In the genomic region with DNA sequence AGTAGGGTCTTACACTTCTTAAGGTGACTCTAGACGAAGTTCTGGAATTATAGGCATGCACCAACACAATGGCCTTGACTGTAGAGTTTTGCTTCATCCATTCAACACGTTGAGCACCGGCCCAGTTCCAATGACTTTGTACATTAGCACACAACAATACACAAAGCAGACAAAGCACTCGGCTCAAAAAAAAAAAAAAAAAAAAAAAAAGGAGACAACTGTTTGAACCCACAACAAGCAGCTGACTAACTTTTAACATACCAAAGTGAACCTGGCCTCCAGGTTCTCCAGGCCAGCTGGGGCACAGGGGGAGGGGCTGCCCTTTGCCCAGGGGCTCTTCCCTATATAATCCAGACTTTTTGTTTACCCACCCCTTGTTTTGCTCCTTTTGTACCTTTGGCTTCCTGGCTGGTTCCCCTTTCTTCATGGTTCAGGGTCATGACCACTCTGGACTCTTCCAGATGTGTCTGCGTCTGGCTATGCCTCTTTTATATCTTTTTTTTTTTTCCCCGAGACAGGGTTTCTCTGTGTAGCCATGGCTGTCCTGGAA, we compare ENCODE assay signal across 13 mouse cellular contexts. TPM values are rescaled to one million over a fixed set of nuclear protein-coding genes. Genes with fewer than 3 reads are reported as not detected.
DNase-seq lines count a peak whose midpoint lies in the region; ATAC-seq and TF ChIP-seq lines count a peak whose summit lies in the region.
"Had no signal": no experiment of that assay in that cellular context is flagged by ENCODE, and none has a peak within 500 bp of the region (broad histone marks: within the 10 kb centered on the region; RNA-seq: fewer than 3 reads in every experiment).

No protein-coding gene starts in this region.

- H3K4me3 ChIP-seq in forebrain, embryonic 10.5 days: 0 out of 2 replicates have a peak overlapping the region, but pooled peaks have one; percentile 97
- no peak overlapping the region for H3K4me3 ChIP-seq in forebrain, embryonic 16.5 days (replicated peaks; ENCODE audit: low read length)
- H3K4me3 ChIP-seq in lung, postnatal 0 days (ENCODE audit: low read depth, low read length): no peak overlapping the region
- peak overlapping the region; percentile 97 for H3K4me3 ChIP-seq in liver, embryonic 12.5 days

- DNase-seq in forebrain, embryonic 10.5 days (ENCODE audit: extremely low spot score, low spot score): no peak
- no peak for DNase-seq in lung, postnatal 0 days (ENCODE audit: low spot score)
- DNase-seq in lung, postnatal 10 days: no peak
- no peak for DNase-seq in layer of hippocampus, postnatal 25 days (ENCODE audit: extremely low spot score in 1 of 2, low spot score in 1 of 2)
- DNase-seq in embryo, embryonic 10.5 days (ENCODE audit: low spot score): no peak
- no peak for DNase-seq in left cerebral cortex, adult 18-20 months (ENCODE audit: low spot score in 2 of 2)
- DNase-seq: adrenal gland, postnatal 25 days; right cerebral cortex, postnatal 4 days had no signal

- peaks cover 21% of the 10 kb centered on the region for H3K36me3 ChIP-seq in forebrain, embryonic 10.5 days (replicated peaks)
- H3K36me3 ChIP-seq in forebrain, embryonic 16.5 days (ENCODE audit: control insufficient read depth, insufficient read depth): 0 out of 2 replicates have a peak, but pooled peaks cover 3% of the 10 kb centered on the region
- peaks cover 3% of the 10 kb centered on the region; the same call in 1 of the 2 replicates for H3K36me3 ChIP-seq in lung, postnatal 0 days (ENCODE audit: insufficient read depth, low read length)
- peaks cover 18% of the 10 kb centered on the region for H3K36me3 ChIP-seq in liver, embryonic 12.5 days

- H3K4me1 ChIP-seq in forebrain, embryonic 10.5 days: peaks cover 31% of the 10 kb centered on the region
- peaks cover 23% of the 10 kb centered on the region for H3K4me1 ChIP-seq in forebrain, embryonic 16.5 days (replicated peaks; ENCODE audit: control insufficient read depth, insufficient read depth, low read length)
- H3K4me1 ChIP-seq in lung, postnatal 0 days (ENCODE audit: insufficient read depth, low read depth, low read length): peaks cover 4% of the 10 kb centered on the region; the same call in 1 of the 2 replicates
- peaks cover 33% of the 10 kb centered on the region for H3K4me1 ChIP-seq in liver, embryonic 12.5 days

- H3K27ac ChIP-seq in forebrain, embryonic 10.5 days: peak overlapping the region; percentile 96
- no peak overlapping the region; the same call in 1 of the 2 replicates for H3K27ac ChIP-seq in forebrain, embryonic 16.5 days (ENCODE audit: low read length)
- H3K27ac ChIP-seq in lung, postnatal 0 days (ENCODE audit: low read length): 0 out of 2 replicates have a peak overlapping the region, but pooled peaks have one; percentile 96
- peak overlapping the region; percentile 99 for H3K27ac ChIP-seq in liver, embryonic 12.5 days

- no peaks in the 10 kb centered on the region for H3K27me3 ChIP-seq in forebrain, embryonic 10.5 days (ENCODE audit: poor library complexity, severe bottlenecking)
- no peaks in the 10 kb centered on the region for H3K27me3 ChIP-seq in forebrain, embryonic 16.5 days (replicated peaks; ENCODE audit: control insufficient read depth, insufficient read depth, low read length)
- no peaks in the 10 kb centered on the region for H3K27me3 ChIP-seq in lung, postnatal 0 days (replicated peaks; ENCODE audit: insufficient read depth, low read length)
- H3K27me3 ChIP-seq in liver, embryonic 12.5 days (replicated peaks): no peaks in the 10 kb centered on the region
- H3K27me3 ChIP-seq: embryonic facial prominence, embryonic 15.5 days had no signal

- TF ChIP-seq EP300 in lung, postnatal 0 days (IDR thresholded peaks at IDR 0.05): no peak

- TF ChIP-seq CTCF in lung, postnatal 0 days (IDR thresholded peaks at IDR 0.05): no peak

- WGBS in forebrain, embryonic 10.5 days: 77% methylated on average over 6 of the region's 6 CpGs
- 82% methylated on average over 6 of the region's 6 CpGs for WGBS in forebrain, embryonic 16.5 days
- WGBS in lung, postnatal 0 days: 72% methylated on average over 6 of the region's 6 CpGs
- 61% methylated on average over 6 of the region's 6 CpGs for WGBS in liver, embryonic 12.5 days (ENCODE audit: insufficient replicate concordance)

- H3K9ac ChIP-seq in forebrain, embryonic 16.5 days (replicated peaks; ENCODE audit: low read depth, low read length): no peak overlapping the region
- no peak overlapping the region for H3K9ac ChIP-seq in lung, postnatal 0 days (replicated peaks; ENCODE audit: low read depth)
- H3K9ac ChIP-seq in liver, embryonic 12.5 days: peak overlapping the region; percentile 95; the same call in 1 of the 2 replicates
- H3K9ac ChIP-seq: embryonic facial prominence, embryonic 15.5 days had no signal

- no peaks in the 10 kb centered on the region for H3K9me3 ChIP-seq in forebrain, embryonic 10.5 days
- no peaks in the 10 kb centered on the region for H3K9me3 ChIP-seq in forebrain, embryonic 16.5 days (ENCODE audit: control insufficient read depth, low read length)
- H3K9me3 ChIP-seq in lung, postnatal 0 days (ENCODE audit: low read length): no peaks in the 10 kb centered on the region
- H3K9me3 ChIP-seq in liver, embryonic 12.5 days (replicated peaks): no peaks in the 10 kb centered on the region
- H3K9me3 ChIP-seq: embryonic facial prominence, embryonic 15.5 days had no signal

- no peak for ATAC-seq in forebrain, embryonic 16.5 days
- ATAC-seq in lung, postnatal 0 days: no peak
- ATAC-seq in liver, embryonic 12.5 days: no peak

- H3K4me2 ChIP-seq in forebrain, embryonic 16.5 days (ENCODE audit: low read length): no peak overlapping the region
- no peak overlapping the region for H3K4me2 ChIP-seq in lung, postnatal 0 days (replicated peaks; ENCODE audit: low read depth, low read length)
- H3K4me2 ChIP-seq in liver, embryonic 12.5 days: peak overlapping the region; percentile 85

RNA-seq across cellular contexts. Expression of a gene that starts 1.3 kb away (rescaled TPM):
- polyA plus RNA-seq in forebrain, embryonic 10.5 days (2016; fragmentation: Nextera tagmentation; extraction: Ambion mirVana): 264 and 283 TPM in 2 replicates
- 870 and 902 TPM in 2 replicates for polyA plus RNA-seq in forebrain, embryonic 16.5 days (2015; fragmentation: Nextera tagmentation; extraction: Ambion mirVana)
- 75.5 and 87.5 TPM in 2 replicates for polyA plus RNA-seq in lung, postnatal 0 days (2015; fragmentation: Nextera tagmentation; extraction: Ambion mirVana)
- 121 and 128 TPM in 2 replicates for polyA plus RNA-seq in liver, embryonic 12.5 days (2016; fragmentation: Nextera tagmentation; extraction: Ambion mirVana)
- 1,000 to 10,000 TPM; 1,286 to 1,307 TPM for total RNA-seq in layer of hippocampus, postnatal 25 days (2021)
- 1,000 to 10,000 TPM; 1,157 to 1,215 TPM for total RNA-seq in left cerebral cortex, adult 18-20 months (2021)

RNA-seq across cellular contexts. Expression of a gene that starts 38.6 kb away (rescaled TPM):
- 1.7 and 1.9 TPM in 2 replicates for polyA plus RNA-seq in forebrain, embryonic 10.5 days (2016; fragmentation: Nextera tagmentation; extraction: Ambion mirVana)
- polyA plus RNA-seq in forebrain, embryonic 16.5 days (2015; fragmentation: Nextera tagmentation; extraction: Ambion mirVana): 0.71 and 1.0 TPM in 2 replicates
- 1.8 and 2.5 TPM in 2 replicates for polyA plus RNA-seq in lung, postnatal 0 days (2015; fragmentation: Nextera tagmentation; extraction: Ambion mirVana)
- 2.0 TPM in 2 replicates for polyA plus RNA-seq in liver, embryonic 12.5 days (2016; fragmentation: Nextera tagmentation; extraction: Ambion mirVana)
- 1 to 10 TPM in 1 of 2 experiments, under 1 TPM in 1; 0.77 to 1.3 TPM for total RNA-seq in layer of hippocampus, postnatal 25 days (2021)
- 1 to 10 TPM in 1 of 2 experiments, under 1 TPM in 1; 0.79 to 1.3 TPM for total RNA-seq in left cerebral cortex, adult 18-20 months (2021)

RNA-seq across cellular contexts. Expression of a gene that starts 44.2 kb away (rescaled TPM):
- polyA plus RNA-seq in forebrain, embryonic 10.5 days (2016; fragmentation: Nextera tagmentation; extraction: Ambion mirVana): 0.12 TPM in 1 of 2 replicates, not detected in the other
- polyA plus RNA-seq in forebrain, embryonic 16.5 days (2015; fragmentation: Nextera tagmentation; extraction: Ambion mirVana): 0.19 TPM in 1 of 2 replicates, not detected in the other
- 0.24 and 0.35 TPM in 2 replicates for polyA plus RNA-seq in lung, postnatal 0 days (2015; fragmentation: Nextera tagmentation; extraction: Ambion mirVana)
- not detected in 2 replicates for polyA plus RNA-seq in liver, embryonic 12.5 days (2016; fragmentation: Nextera tagmentation; extraction: Ambion mirVana)
- total RNA-seq in layer of hippocampus, postnatal 25 days (2021): not detected
- not detected for total RNA-seq in left cerebral cortex, adult 18-20 months (2021)
- total RNA-seq: adrenal gland, postnatal 25 days; hematopoietic stem cell, adult 5-6 weeks had no signal
- polyA plus RNA-seq: C2C12 had no signal

RNA-seq across cellular contexts. Expression of a gene that starts 48.0 kb away (rescaled TPM):
- 7.2 and 7.6 TPM in 2 replicates for polyA plus RNA-seq in forebrain, embryonic 10.5 days (2016; fragmentation: Nextera tagmentation; extraction: Ambion mirVana)
- 7.3 and 9.6 TPM in 2 replicates for polyA plus RNA-seq in forebrain, embryonic 16.5 days (2015; fragmentation: Nextera tagmentation; extraction: Ambion mirVana)
- 198 and 248 TPM in 2 replicates for polyA plus RNA-seq in lung, postnatal 0 days (2015; fragmentation: Nextera tagmentation; extraction: Ambion mirVana)
- 7.4 TPM in 2 replicates for polyA plus RNA-seq in liver, embryonic 12.5 days (2016; fragmentation: Nextera tagmentation; extraction: Ambion mirVana)
- total RNA-seq in layer of hippocampus, postnatal 25 days (2021): 10 to 100 TPM in 1 of 2 experiments, 1 to 10 TPM in 1; 7.7 to 14.4 TPM
- 10 to 100 TPM; 16.5 to 31.4 TPM for total RNA-seq in left cerebral cortex, adult 18-20 months (2021)
- total RNA-seq: hematopoietic stem cell, adult 5-6 weeks had no signal

RNA-seq across cellular contexts. Expression of a gene that starts 58.9 kb away (rescaled TPM):
- polyA plus RNA-seq in forebrain, embryonic 10.5 days (2016; fragmentation: Nextera tagmentation; extraction: Ambion mirVana): 33.9 and 41.1 TPM in 2 replicates
- 26.4 and 28.1 TPM in 2 replicates for polyA plus RNA-seq in forebrain, embryonic 16.5 days (2015; fragmentation: Nextera tagmentation; extraction: Ambion mirVana)
- polyA plus RNA-seq in lung, postnatal 0 days (2015; fragmentation: Nextera tagmentation; extraction: Ambion mirVana): 18.9 and 21.6 TPM in 2 replicates
- 11.3 and 12.5 TPM in 2 replicates for polyA plus RNA-seq in liver, embryonic 12.5 days (2016; fragmentation: Nextera tagmentation; extraction: Ambion mirVana)
- total RNA-seq in layer of hippocampus, postnatal 25 days (2021): 1 to 10 TPM; 7.8 to 8.2 TPM
- 10 to 100 TPM in 1 of 2 experiments, 1 to 10 TPM in 1; 8.3 to 10.2 TPM for total RNA-seq in left cerebral cortex, adult 18-20 months (2021)

Comparison
In these comparisons a context has a peak if more than half of its experiments do, and no peak if none do; other contexts are left out.
1. H3K4me3 ChIP-seq: peak in forebrain, embryonic 10.5 days (single experiment) and liver, embryonic 12.5 days (single experiment); none in forebrain, embryonic 16.5 days (single experiment) and lung, postnatal 0 days (single experiment).